Mouse (Mus musculus) forebrain, embryonic 11.5 days (tissue): Measurements from ENCODE around the gene Spata2. TPM values are rescaled to one million over a fixed set of nuclear protein-coding genes. Genes with fewer than 3 reads are reported as not detected.
A peak's percentile ranks its signal among the peaks of the same experiment; 100 is the strongest.

Experiments
- ATAC-seq: fragments of 200-750 bp; cut with Nextera tagmentation; replicated peaks from 2 replicates; pipeline ENCODE4 v1.8.0; 2017; ENCODE audit warnings: moderate TSS enrichment; ENCODE audit not compliant: low FRiP score
- DNase-seq: peaks from one replicate; pipeline ENCODE4 v3.0.0-alpha.2; 2017; ENCODE audit warnings: low spot score
- H3K27ac ChIP-seq: fragments of 300-500 bp; sonication (generic); 2 replicates; pipeline ENCODE4 v1.5.1; 2014; ENCODE audit warnings: low read depth, low read length
- H3K27me3 ChIP-seq: fragments of 300-500 bp; sonication (generic); 2 replicates; pipeline ENCODE4 v1.6.1; 2014; ENCODE audit warnings: mild to moderate bottlenecking, low read length, mixed read lengths; ENCODE audit not compliant: control insufficient read depth, insufficient read depth
- H3K36me3 ChIP-seq: fragments of 300-500 bp; sonication (generic); 2 replicates; pipeline ENCODE4 v1.6.1; 2014; ENCODE audit warnings: mild to moderate bottlenecking, low read length, moderate library complexity, mixed read lengths; ENCODE audit not compliant: control insufficient read depth, insufficient read depth
- H3K4me1 ChIP-seq: fragments of 300-500 bp; sonication (generic); replicated peaks from 2 replicates; pipeline ENCODE4 v1.6.1; 2014; ENCODE audit warnings: low read length, mixed read lengths; ENCODE audit not compliant: control insufficient read depth, insufficient read depth
- H3K4me2 ChIP-seq: fragments of 300-500 bp; sonication (generic); 2 replicates; pipeline ENCODE4 v1.6.1; 2014; ENCODE audit warnings: low read depth, mild to moderate bottlenecking, low read length, moderate library complexity, mixed read lengths; ENCODE audit not compliant: severe bottlenecking
- H3K4me3 ChIP-seq: fragments of 300-500 bp; sonication (generic); 2 replicates; pipeline ENCODE4 v1.5.1; 2014; ENCODE audit warnings: low read depth, low read length
- H3K9ac ChIP-seq: fragments of 300-500 bp; sonication (generic); 2 replicates; pipeline ENCODE4 v1.6.1; 2014; ENCODE audit warnings: low read length
- H3K9me3 ChIP-seq: fragments of 300-500 bp; sonication (generic); 2 replicates; pipeline ENCODE4 v1.6.1; 2016; ENCODE audit warnings: low read length, mixed read lengths; ENCODE audit not compliant: control insufficient read depth
- WGBS: fragments of 180-500 bp; shearing (Covaris S2); extraction: QIAGEN DNeasy Blood & Tissue Kit; methylation state at CpG from one replicate; pipeline ENCODE4 v1.1.7; 2014; 5-methylcytosine and 5-hydroxymethylcytosine counted together
- polyA plus RNA-seq: library from polyadenylated mRNA; unstranded; fragments of >200 nt; fragmentation: Nextera tagmentation; extraction: Ambion mirVana; gene quantifications from 2 replicates; pipeline ENCODE4 v1.2.1, GENCODE M21; 2014

Gene Spata2
- polyA plus RNA-seq, 1 experiment from 2014 or later: 23.0 TPM

DNA sequence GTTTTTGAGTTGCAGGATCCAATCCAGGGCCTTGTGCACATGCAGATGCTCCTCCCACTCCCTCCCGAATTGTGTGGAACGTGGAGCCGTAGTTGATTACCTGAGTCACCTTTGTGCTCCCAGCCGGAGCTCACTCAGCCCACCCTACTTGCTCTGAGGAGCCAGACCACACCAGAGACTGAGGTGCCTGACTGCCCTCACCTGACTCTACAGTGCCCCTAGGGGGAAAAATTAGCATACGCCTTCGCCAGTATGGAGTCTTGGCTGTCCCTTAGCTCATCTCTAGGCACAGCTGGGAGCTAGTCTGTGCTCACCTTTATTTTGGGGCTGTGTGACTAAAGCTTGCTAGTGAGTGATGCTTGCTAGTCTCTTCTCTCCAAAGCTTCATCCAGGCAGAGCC is 24.2 kb downstream of the Spata2 start:
- Histone ChIP-seq H3K9me3 (no peaks in the 10 kb centered on the region), H3K4me3 (no peak overlapping the region), H3K27ac (no peak overlapping the region), H3K36me3 (peaks cover 12% of the 10 kb centered on the region; the same call in 1 of the 2 replicates), H3K27me3 (no peaks in the 10 kb centered on the region), H3K9ac (no peak overlapping the region), H3K4me2 (no peak overlapping the region), H3K4me1 (no peaks in the 10 kb centered on the region)
- 84% methylated on average over 6 of the region's 6 CpGs for WGBS
- no peak for ATAC-seq
- DNase-seq: no peak

DNA sequence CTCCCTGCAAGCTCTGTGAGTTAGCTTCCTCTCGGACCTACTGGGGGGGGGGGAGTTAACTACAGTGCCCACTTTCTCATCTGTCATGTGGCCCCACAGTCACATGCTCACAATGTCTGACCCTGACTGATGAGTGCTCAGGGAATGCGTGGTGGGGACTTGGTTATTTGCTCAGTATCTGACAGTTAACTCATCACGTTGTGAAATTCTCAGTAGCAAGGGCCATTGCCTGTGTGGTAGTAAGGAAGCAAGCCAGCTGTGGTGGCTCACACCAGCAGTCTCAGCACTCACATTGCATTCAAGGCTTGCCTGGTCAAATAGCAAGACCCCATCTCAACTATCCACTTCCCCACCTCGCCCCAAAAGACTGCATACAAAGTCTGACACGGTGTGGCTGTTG is 25.5 kb downstream of the Spata2 start:
- Histone ChIP-seq H3K9me3 (no peaks in the 10 kb centered on the region), H3K4me2 (no peak overlapping the region), H3K27ac (no peak overlapping the region), H3K9ac (no peak overlapping the region), H3K36me3 (peaks cover 10% of the 10 kb centered on the region; the same call in 1 of the 2 replicates), H3K4me3 (no peak overlapping the region), H3K27me3 (no peaks in the 10 kb centered on the region), H3K4me1 (no peaks in the 10 kb centered on the region)
- DNase-seq: no peak
- WGBS: 86% methylated on average over 5 of the region's 5 CpGs
- ATAC-seq: no peak

DNA sequence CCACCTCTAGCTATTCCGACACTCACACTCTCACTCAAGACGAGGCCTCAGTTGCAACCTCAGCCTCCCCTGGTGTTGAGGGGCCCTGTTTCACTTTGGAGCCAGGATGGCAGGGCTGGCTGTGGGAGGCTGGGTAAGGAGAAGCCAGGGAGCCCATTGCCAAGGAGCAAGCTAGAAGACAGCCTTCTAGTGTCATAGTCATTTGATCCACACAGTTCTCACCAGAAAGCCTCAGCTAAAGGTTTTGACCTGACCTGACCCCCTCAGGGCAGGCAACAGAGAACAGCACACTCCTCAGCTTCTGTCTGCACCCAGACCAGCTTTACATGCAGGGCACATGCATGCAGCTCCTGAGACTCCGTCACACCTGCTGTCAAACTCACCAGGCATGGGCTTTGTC is 26.7 kb downstream of the Spata2 start:
- no peaks in the 10 kb centered on the region for H3K4me1 ChIP-seq
- peaks cover 6% of the 10 kb centered on the region; the same call in 1 of the 2 replicates for H3K36me3 ChIP-seq
- no peaks in the 10 kb centered on the region for H3K9me3 ChIP-seq
- WGBS: 92% methylated on average over 3 of the region's 3 CpGs
- no peak overlapping the region for H3K4me3 ChIP-seq
- no peak overlapping the region for H3K9ac ChIP-seq
- H3K27ac ChIP-seq: no peak overlapping the region
- H3K27me3 ChIP-seq: no peaks in the 10 kb centered on the region
- no peak overlapping the region for H3K4me2 ChIP-seq
- DNase-seq (no peak), ATAC-seq (no peak)

DNA sequence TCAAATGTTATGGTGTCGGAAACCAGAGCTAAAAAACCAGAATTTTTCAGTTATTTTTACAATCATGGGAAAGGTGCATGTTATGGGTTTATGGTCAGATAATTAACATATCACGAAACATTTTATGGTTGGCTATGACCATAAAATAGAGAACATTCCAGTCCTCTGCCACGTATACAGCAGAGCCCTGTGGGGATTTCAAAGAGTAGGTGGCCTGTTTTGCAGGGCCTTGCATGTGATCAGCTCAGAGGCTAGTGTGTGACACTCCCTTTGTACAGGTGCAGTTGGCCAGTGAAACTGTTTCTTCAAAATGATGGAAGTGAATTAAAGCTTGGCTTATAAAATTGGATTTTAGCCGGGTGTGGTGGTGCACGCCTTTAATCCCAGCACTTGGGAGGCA is 28.9 kb downstream of the Spata2 start:
- Histone ChIP-seq H3K4me1 (no peaks in the 10 kb centered on the region), H3K36me3 (peaks cover 6% of the 10 kb centered on the region; the same call in 1 of the 2 replicates), H3K4me2 (no peak overlapping the region), H3K4me3 (no peak overlapping the region), H3K9ac (no peak overlapping the region), H3K27me3 (no peaks in the 10 kb centered on the region), H3K9me3 (no peaks in the 10 kb centered on the region), H3K27ac (no peak overlapping the region)
- DNase-seq (no peak), ATAC-seq (no peak)
- WGBS: 89% methylated on average over 5 of the region's 5 CpGs

DNA sequence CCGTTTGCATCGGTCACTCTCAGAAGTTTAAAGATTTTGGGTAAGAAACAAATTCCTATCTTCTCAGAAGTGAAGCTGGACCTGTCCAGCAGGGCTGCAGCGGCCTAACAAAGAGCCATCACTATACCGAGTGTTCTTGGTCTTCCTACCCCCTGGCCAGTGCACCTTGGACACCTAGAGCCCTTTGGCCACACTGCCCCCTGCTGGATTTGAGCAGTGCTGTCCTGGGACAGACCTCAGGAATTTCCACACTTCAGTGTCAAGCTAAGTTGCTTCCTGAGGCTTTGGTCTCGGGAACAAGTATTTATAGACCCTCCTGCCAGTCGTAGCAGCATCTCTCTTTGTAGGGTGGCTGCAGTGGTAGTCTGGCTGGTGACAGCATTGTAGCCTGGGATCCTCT is 29.7 kb downstream of the Spata2 start:
- H3K9ac ChIP-seq: no peak overlapping the region

DNA sequence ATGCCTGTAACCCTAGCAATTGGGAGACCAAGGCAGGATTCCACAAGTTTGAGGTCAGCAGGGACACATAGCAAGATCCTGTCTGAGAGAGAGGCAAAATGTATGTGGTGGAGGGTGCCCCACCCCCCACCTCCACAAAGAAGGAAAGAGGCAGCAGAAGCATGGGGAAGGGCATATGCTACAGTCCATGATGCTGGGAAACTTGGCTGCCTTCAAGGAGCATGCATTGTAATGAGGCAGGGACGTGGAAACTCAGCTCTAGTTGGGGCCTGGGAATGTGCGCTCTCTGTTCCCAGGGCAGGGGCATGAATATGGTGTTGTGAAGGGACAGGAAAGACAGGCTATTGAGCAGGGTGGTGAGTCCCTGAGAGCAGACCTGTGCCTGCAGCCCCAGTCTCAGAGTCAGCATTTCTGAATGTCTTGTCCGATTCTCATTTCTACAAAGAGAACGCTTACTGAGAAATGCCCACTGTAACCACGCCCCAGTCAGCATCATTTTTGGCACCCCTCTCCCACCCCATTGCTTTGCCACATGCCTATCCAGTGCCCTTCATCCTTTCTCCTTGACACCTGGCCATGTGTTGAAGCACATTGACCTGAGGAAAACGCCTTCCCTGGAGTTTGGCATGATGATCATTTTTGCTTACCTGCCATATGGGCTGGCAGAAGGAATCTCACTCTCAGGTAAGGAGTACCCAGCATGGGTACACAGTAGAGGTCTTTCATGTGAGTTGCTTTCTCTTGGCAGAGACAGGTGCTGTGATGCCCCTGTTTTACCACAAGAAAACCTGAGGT is 33.4 kb downstream of the Spata2 start:
- no peaks in the 10 kb centered on the region for H3K4me1 ChIP-seq
- WGBS: 93% methylated on average over 6 of the region's 6 CpGs

More for the DNA sequence above, 29.7 kb downstream of the Spata2 start:
- Histone ChIP-seq H3K27ac (no peak overlapping the region), H3K36me3 (peaks cover 6% of the 10 kb centered on the region; the same call in 1 of the 2 replicates), H3K9me3 (no peaks in the 10 kb centered on the region), H3K27me3 (no peaks in the 10 kb centered on the region), H3K4me3 (no peak overlapping the region), H3K4me1 (no peaks in the 10 kb centered on the region), H3K4me2 (no peak overlapping the region)
- DNase-seq (peak; percentile 77), ATAC-seq (no peak)
- WGBS: 71% methylated on average over 6 of the region's 6 CpGs

DNA sequence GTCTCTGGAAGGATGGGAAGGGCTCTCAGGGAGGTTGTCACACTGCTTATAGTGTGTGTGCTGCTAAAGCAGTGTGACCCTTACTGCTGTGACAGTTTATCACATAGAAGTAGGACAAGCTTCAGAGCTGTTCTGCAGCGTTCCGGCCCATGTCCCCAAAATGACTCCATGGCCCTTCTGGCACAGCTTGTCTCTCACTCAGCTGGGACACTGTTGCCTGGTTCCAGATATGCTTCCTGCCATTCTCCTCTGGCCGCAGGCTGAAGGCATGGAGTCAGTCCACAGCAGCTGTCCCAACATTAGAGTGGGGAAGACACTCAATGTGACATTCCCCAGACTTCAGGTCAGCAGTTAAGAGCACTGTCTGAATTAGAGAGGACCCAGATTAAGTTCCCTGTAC is 34.1 kb downstream of the Spata2 start:
- Histone ChIP-seq H3K4me1 (no peaks in the 10 kb centered on the region), H3K4me3 (no peak overlapping the region), H3K36me3 (no peaks in the 10 kb centered on the region; the same call in 1 of the 2 replicates), H3K9me3 (no peaks in the 10 kb centered on the region), H3K4me2 (no peak overlapping the region), H3K9ac (no peak overlapping the region), H3K27me3 (no peaks in the 10 kb centered on the region), H3K27ac (no peak overlapping the region)
- 98% methylated on average over 3 of the region's 3 CpGs for WGBS
- DNase-seq (no peak), ATAC-seq (no peak)

More for the DNA sequence above, 33.4 kb downstream of the Spata2 start:
- ATAC-seq (no peak), DNase-seq (no peak)
- Histone ChIP-seq H3K4me3 (no peak overlapping the region), H3K27ac (no peak overlapping the region), H3K36me3 (no peaks in the 10 kb centered on the region; the same call in 1 of the 2 replicates), H3K9ac (no peak overlapping the region), H3K4me2 (no peak overlapping the region), H3K9me3 (no peaks in the 10 kb centered on the region), H3K27me3 (no peaks in the 10 kb centered on the region)

DNA sequence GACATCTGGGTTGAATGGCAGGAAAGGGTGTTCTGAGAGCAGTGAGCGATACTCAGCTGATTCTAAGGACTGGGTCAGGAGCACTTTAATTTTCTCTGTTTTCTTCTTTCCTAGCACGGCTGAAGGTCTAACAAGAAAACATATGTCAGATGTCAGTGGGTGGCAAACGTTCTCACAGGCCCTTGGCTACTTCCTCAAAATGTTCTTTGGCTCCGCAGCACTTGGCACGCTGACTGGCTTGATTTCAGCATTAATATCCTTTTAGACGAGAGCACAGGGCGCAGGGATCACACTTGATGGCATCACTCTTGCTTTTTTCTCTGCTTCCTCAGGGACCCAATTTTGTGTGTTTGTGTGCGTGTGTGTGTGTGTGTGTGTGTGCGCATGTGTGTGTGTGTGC is 35.5 kb downstream of the Spata2 start:
- DNase-seq (no peak), ATAC-seq (no peak)
- Histone ChIP-seq H3K4me2 (no peak overlapping the region), H3K27ac (no peak overlapping the region), H3K4me1 (no peaks in the 10 kb centered on the region), H3K27me3 (no peaks in the 10 kb centered on the region), H3K4me3 (no peak overlapping the region), H3K9me3 (no peaks in the 10 kb centered on the region), H3K9ac (no peak overlapping the region), H3K36me3 (no peaks in the 10 kb centered on the region; the same call in 1 of the 2 replicates)
- 94% methylated on average over 9 of the region's 9 CpGs for WGBS
